Comparison of ENCODE assay signal across 20 mouse cellular contexts in the genomic region with DNA sequence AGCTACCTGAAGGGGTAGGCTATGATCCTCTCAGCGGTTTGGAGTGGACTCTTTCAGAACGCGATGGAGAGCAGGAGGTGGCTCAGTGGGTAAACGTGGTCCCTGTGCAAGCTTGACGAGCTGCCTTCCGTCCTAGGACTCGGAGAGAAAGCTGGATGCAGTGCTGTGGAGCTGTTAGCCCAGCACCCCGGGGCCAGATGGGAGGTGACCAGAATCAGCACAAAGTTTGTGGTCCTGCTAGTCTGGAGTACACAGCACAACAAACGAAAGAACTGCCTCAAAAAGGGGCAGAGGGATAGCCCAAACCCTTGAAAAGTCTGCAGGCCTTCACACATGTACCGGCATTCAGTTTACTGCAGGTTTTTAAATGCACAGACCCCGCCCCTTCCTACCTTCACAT. TPM values are rescaled to one million over a fixed set of nuclear protein-coding genes. Genes with fewer than 3 reads are reported as not detected.
DNase-seq lines count a peak whose midpoint lies in the region; TF ChIP-seq lines count a peak whose summit lies in the region.
"Had no signal": no experiment of that assay in that cellular context is flagged by ENCODE, and none has a peak within 500 bp of the region (broad histone marks: within the 10 kb centered on the region; RNA-seq: fewer than 3 reads in every experiment).

No protein-coding gene starts in this region.

- peak; percentile 63 for DNase-seq in heart, embryonic 10.5 days (ENCODE audit: low spot score)
- DNase-seq in heart, postnatal 10 days: no peak
- DNase-seq in right cerebral cortex, postnatal 25 days: no peak
- DNase-seq in left cerebral cortex, adult 9 months (ENCODE audit: low spot score in 2 of 2): no peak
- DNase-seq: adrenal gland, adult 8-10 months; adrenal gland, postnatal 14 days; adrenal gland, postnatal 36 days; cerebellum, adult 11-12 months; cerebellum, adult 2 months; cerebellum, adult 9-10 months; cerebellum, postnatal 10 days; cerebellum, postnatal 25 days; forebrain, postnatal 0 days had no signal

- WGBS in heart, embryonic 10.5 days: 93% methylated on average over 11 of the region's 11 CpGs

- no peak overlapping the region for H3K9ac ChIP-seq in ES-Bruce4 (ENCODE audit: low read depth, poor library complexity, severe bottlenecking)
- H3K9ac ChIP-seq: embryonic facial prominence, embryonic 12.5 days; forebrain, embryonic 13.5 days; forebrain, embryonic 15.5 days; forebrain, postnatal 0 days had no signal

- no peaks in the 10 kb centered on the region for H3K4me1 ChIP-seq in heart, embryonic 10.5 days
- peaks cover 2% of the 10 kb centered on the region for H3K4me1 ChIP-seq in ES-Bruce4 (ENCODE audit: control insufficient read depth, insufficient read depth, low read length)
- H3K4me1 ChIP-seq: embryonic facial prominence, embryonic 10.5 days; embryonic facial prominence, embryonic 12.5 days; forebrain, embryonic 13.5 days; forebrain, embryonic 15.5 days had no signal

- no peak overlapping the region for H3K4me3 ChIP-seq in heart, embryonic 10.5 days
- no peak overlapping the region for H3K4me3 ChIP-seq in ES-Bruce4 (ENCODE audit: low read depth, low read length)
- H3K4me3 ChIP-seq: embryonic facial prominence, embryonic 10.5 days; embryonic facial prominence, embryonic 12.5 days; forebrain, embryonic 13.5 days; forebrain, embryonic 15.5 days had no signal

- TF ChIP-seq EP300 in ES-Bruce4 (IDR thresholded peaks at IDR 0.05; ENCODE audit: insufficient read depth, low read depth, low read length): no peak

- H3K36me3 ChIP-seq in heart, embryonic 10.5 days: peaks cover 30% of the 10 kb centered on the region
- H3K36me3 ChIP-seq in ES-Bruce4 (ENCODE audit: control insufficient read depth, insufficient read depth, low read length, poor library complexity, severe bottlenecking): peaks cover 20% of the 10 kb centered on the region

- intact Hi-C loops in heart, postnatal 10 days (cut with DNase I): no loop called here

- no peaks in the 10 kb centered on the region for H3K27me3 ChIP-seq in heart, embryonic 10.5 days (ENCODE audit: insufficient read depth, poor library complexity, severe bottlenecking)
- H3K27me3 ChIP-seq in ES-Bruce4 (ENCODE audit: control insufficient read depth, insufficient read depth, low read length, poor library complexity, severe bottlenecking): no peaks in the 10 kb centered on the region
- H3K27me3 ChIP-seq: embryonic facial prominence, embryonic 12.5 days; forebrain, embryonic 13.5 days; forebrain, embryonic 15.5 days; Patski had no signal

- TF ChIP-seq CTCF in ES-Bruce4 (IDR thresholded peaks at IDR 0.05; ENCODE audit: low read depth, low read length): no peak

- H3K27ac ChIP-seq in heart, embryonic 10.5 days: no peak overlapping the region
- H3K27ac ChIP-seq in ES-Bruce4 (ENCODE audit: insufficient read depth, low read length): peak overlapping the region; percentile 61
- H3K27ac ChIP-seq: embryonic facial prominence, embryonic 10.5 days; embryonic facial prominence, embryonic 12.5 days; forebrain, embryonic 13.5 days; forebrain, embryonic 15.5 days had no signal

- no peak for TF ChIP-seq POLR2A in ES-Bruce4 (IDR thresholded peaks at IDR 0.05; ENCODE audit: insufficient read depth, low read length)

- H3K9me3 ChIP-seq in heart, embryonic 10.5 days: no peaks in the 10 kb centered on the region
- no peaks in the 10 kb centered on the region for H3K9me3 ChIP-seq in ES-Bruce4 (replicated peaks; ENCODE audit: control insufficient read depth, insufficient read depth, low read length, poor library complexity, severe bottlenecking)
- H3K9me3 ChIP-seq: embryonic facial prominence, embryonic 10.5 days; embryonic facial prominence, embryonic 12.5 days; forebrain, embryonic 13.5 days; forebrain, embryonic 15.5 days; G1E had no signal

RNA-seq across cellular contexts. Expression of gene Rad1, which starts 10.1 kb away (rescaled TPM):
- polyA plus RNA-seq in heart, embryonic 10.5 days (2016; fragmentation: Nextera tagmentation; extraction: Ambion mirVana): 29.1 and 35.8 TPM in 2 replicates
- 1 to 10 TPM; 6.6 to 8.9 TPM for total RNA-seq in heart, postnatal 10 days (2021)
- 44.5 and 50.5 TPM in 2 replicates for polyA plus RNA-seq in ES-Bruce4 (2011; ENCODE audit: insufficient read depth, insufficient read length, low read depth, missing spikeins)

RNA-seq across cellular contexts. Expression of gene Brix1, which starts 10.2 kb away (rescaled TPM):
- 86.2 and 127 TPM in 2 replicates for polyA plus RNA-seq in heart, embryonic 10.5 days (2016; fragmentation: Nextera tagmentation; extraction: Ambion mirVana)
- 10 to 100 TPM; 23.3 to 25.3 TPM for total RNA-seq in heart, postnatal 10 days (2021)
- 188 and 191 TPM in 2 replicates for polyA plus RNA-seq in ES-Bruce4 (2011; ENCODE audit: insufficient read depth, insufficient read length, low read depth, missing spikeins)

RNA-seq across cellular contexts. Expression of gene Dnajc21, which starts 25.6 kb away (rescaled TPM):
- 9.0 and 9.8 TPM in 2 replicates for polyA plus RNA-seq in heart, embryonic 10.5 days (2016; fragmentation: Nextera tagmentation; extraction: Ambion mirVana)
- 10 to 100 TPM; 18.7 to 21.6 TPM for total RNA-seq in heart, postnatal 10 days (2021)
- 125 and 133 TPM in 2 replicates for polyA plus RNA-seq in ES-Bruce4 (2011; ENCODE audit: insufficient read depth, insufficient read length, low read depth, missing spikeins)

Comparison
In these comparisons a context has a peak if more than half of its experiments do, and no peak if none do; other contexts are left out.
1. RNA of gene Dnajc21, which starts 25.6 kb away (polyA plus RNA-seq): 125 to 133 TPM in ES-Bruce4; 9.0 to 9.8 TPM in heart, embryonic 10.5 days; every median in the first group is over 10 times any median in the second.